Mouse (Mus musculus) kidney, adult 18-20 months (tissue): Measurements from ENCODE around the gene Sh3bgrl3.
A peak's percentile ranks its signal among the peaks of the same experiment; 100 is the strongest.
"Not testable (repeated sequence)": the region's sequence is repeated elsewhere in the genome, so short reads cannot be mapped to it uniquely, and the experiment has no call there.

Experiments
- DNase-seq: peaks from one replicate; pipeline ENCODE4 v3.0.0; 2021

The Sh3bgrl3 gene

DNA sequence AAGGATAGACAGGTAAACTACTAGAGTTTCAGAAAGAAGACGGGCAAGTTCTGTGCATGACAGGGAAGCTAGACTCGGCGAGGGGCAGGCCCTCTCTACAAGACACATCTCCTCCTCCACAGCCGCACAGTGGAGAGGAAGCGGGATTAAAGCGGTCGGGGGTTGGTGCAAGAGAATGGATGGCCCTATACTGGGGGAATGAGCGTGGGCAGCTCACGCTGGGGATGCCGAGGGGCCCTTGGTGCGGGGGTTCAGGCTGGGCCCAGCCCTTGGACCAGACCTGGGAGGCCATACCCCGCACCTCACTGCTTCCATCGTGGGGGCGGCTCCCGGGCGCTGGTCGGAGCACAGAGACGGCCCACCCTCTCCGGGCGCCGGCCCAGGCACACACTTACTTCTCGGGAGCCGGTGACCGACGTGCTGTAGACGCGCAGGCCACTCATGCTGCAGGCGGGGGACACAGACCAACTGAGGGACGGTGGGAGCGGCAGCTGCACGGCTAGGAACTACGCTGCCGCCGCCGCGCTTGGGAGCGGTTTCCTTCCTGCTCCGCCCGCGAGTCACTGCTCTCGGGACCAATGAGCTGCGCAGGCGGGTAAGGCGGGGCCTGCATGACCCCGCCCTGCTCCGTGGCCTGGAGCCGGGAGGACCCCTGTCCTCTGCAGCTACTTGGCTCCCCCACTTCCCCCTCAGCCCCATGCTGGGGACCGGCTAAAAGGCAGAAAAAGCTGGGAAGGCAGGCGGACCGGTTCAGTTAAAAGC lies at the start of gene Sh3bgrl3:
Gene Sh3bgrl3 (minus strand): TSS at position 569 of the 762 bp plus-strand sequence.
- DNase-seq = peak; percentile 91

DNA sequence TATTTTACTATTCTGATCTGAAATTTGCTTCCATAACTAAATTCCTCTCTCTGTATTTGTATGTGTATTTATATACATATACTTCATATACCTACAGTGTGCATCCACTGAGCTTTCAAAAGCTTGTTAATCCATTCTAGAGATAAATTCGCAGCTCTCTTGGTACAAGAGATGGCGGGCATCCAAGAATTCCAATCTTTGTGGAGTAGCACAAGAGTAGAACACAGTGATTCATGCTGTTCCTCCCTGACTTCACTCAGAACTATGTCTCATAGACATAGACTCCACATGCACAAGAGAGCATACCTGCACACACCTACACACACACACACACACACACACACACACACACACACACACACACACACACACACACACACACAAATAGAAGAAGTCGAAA lies 43.8 kb upstream of the Sh3bgrl3 start:
- DNase-seq = no peak

DNA sequence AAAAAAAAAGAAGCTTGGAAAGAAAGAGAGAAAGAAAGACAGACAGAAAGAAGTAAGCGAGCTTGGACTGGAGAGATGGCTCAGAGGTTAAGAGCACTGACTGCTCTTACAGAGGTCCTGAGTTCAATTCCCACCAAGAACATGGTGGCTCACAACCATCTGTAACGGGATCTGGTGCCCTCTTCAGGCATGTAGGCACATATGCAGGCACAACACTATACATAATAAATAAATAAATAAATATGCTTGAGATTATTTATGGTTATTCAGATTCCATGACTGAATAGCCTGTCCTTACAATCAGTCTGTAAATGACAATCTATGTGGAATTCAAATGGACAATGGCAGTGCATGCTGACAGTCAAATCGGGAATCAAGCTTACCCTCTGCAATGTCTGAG lies 38.3 kb upstream of the Sh3bgrl3 start:
- no peak for DNase-seq

DNA sequence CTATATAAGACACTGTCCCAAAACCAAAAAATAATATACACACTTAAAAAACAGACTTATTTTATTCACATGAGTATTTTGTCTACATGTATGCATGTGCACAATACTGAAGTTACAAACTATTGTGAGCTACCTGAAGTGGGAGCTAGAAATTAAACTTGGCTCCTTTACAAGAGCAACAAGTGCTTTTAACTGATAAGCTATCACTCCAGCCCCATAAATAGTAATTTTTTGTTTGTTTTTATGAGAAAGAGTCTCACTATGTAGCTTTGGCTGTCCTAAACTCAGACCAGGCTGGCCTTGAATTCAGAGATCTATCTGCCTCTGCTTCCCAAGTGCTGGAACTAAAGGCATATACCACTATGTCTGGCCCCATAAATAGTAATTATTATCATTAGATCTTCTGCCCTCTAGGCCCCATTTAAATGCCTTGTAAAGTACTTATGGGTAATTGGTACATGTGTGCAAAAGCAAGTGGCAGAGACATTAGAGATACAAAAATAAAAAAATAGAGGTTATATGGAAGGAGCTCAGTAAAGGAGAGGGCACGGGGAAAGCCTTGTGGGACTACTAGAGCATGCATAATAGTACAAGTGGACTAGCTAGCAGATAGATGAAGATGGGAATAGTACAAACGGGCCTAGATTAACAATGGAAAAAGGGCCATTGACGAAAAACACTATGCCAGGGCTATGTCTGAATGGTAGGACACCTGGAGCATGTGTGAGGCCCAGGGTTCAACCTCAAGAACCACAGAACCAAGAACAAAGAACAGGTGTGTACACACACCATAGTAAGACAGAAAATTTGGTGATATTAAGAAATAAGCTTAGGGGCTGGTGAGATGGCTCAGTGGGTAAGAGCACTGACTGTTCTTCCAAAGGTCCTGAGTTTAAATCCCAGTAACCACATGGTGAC lies 37.2 kb upstream of the Sh3bgrl3 start:
- no peak for DNase-seq

DNA sequence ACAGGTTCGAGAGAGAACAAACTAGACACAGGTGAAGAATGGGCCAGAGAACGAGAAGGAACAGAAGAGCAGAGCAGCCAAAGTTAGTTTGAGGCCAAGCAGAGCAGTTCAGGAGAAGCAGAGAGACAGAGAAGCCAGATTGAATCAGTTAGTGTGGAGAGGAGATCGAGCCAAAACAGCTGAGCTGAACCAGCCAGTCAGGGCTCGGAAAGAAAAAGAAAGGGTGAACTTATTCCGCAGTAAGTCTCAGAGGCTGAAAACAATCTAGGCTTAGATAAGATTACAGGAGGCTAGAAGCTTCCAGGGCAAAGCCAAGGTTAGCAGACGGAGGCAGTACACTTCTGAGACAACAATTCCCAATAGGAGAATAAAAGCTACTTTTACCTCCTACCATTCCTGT lies 36.4 kb upstream of the Sh3bgrl3 start:
- DNase-seq = peak; percentile 17

DNA sequence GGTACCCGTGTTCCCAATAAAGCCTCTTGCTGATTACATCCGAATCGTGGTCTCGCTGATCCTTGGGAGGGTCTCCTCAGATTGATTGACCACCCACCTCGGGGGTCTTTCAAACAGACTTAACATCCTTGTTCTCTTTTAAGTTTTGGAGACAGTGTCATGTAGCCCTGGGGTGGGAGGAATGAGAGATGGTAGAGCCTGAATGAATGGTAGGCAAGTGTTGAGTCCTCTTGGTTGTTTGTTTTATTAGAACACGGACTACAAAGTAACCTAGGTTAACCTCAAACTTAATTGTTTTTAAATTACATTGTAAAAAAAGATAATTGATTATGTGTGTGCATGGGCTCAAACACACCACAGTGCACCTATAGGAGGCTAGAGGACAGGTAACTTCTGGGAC lies 36.0 kb upstream of the Sh3bgrl3 start:
- no peak for DNase-seq

DNA sequence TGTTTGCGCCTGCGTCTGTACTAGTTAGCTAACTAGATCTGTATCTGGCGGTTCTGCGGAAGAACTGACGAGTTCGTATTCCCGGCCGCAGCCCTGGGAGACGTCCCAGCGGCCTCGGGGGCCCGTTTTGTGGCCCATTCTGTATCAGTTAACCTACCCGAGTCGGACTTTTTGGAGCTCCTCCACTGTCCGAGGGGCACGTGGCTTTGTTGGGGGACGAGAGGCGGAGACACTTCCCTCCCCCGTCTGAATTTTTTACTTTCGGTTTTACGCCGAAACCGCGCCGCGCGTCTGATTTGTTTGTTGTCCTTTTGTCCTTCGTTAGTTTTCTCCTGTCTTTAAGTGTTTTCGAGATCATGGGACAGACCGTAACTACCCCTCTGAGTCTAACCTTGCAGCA lies 31.5 kb upstream of the Sh3bgrl3 start:
- peak; percentile 66 for DNase-seq

DNA sequence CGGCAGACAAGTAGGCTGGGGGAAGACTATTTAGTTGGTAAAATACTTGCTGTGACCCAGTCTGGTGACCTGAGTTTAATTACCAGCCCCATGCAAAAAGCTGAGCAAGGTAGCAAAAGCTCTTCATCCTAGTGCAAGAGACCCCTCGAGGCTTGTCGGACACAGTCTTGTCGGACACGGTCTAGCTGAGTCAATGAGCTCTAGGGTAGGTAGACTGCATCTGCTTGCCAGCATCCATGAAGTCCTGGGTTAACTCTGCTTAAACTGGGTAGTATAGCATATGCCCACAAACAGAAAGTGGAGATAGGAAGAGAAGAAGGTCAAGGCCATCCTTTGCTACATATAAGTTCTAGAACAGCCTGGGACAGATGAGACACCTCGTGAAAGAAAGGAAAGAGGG lies 30.2 kb upstream of the Sh3bgrl3 start:
- no peak for DNase-seq

DNA sequence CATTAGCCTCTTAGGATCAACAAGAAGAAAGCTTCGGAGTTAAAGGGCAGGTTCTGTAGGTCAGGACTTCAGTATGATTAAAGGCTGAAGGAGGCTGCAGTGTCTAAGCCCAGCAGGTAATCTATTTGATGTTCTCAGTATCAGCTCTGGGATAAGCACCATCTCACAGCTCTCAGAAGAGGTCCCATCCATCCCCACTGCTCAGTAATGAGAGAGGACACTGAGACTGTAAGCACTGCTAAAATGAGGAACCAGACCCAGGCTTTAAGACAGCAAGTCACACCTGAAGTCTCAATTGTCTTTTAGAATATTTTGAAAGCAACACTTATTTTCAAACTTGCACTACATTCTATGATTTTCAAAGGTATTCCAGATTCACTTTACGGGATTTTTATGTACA lies 29.0 kb upstream of the Sh3bgrl3 start:
- no peak for DNase-seq

DNA sequence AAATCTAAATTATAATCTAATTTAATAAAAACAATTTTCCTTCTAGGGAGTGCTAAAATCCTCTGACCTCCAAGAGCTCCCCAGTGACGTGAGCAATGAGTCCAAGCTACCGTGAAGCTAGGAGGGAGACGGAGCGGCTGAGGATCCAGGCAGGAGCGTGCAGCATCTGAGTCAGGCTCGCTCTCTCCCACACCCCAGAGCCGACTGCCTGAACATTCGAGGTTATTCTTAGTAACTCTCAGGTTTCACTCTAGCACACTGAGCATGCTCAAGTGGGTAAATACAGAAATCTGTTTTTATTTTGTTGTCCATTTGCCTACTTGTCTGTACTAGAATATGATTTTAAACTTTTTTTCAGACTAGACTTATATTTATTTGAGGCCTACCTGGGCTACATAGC lies 28.2 kb upstream of the Sh3bgrl3 start:
- DNase-seq = no peak

DNA sequence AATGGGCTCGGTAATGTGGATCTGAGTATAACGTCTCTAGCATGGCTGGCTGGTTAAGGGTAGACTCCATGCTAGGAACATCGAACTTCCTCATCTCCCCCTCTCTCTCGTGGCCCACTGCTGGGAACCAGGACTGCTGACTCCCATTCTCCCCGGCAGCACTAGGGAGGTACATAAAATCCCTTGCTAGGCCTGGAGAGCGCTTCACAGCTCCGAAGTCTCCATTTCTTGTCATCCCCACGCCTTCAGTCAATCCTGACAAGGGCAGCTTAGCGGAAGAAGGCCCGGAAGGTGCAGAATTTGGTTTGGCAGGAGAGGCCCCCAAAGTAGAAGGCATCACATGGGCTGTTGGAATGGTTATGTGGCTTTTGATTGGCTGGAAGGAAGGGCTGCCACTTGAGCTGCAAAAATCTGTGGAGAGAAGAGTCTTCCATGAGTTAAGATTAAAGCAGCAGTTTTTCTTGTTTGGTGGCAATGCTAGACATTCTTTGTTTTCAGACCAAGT lies 27.4 kb upstream of the Sh3bgrl3 start:
- DNase-seq = no peak

DNA sequence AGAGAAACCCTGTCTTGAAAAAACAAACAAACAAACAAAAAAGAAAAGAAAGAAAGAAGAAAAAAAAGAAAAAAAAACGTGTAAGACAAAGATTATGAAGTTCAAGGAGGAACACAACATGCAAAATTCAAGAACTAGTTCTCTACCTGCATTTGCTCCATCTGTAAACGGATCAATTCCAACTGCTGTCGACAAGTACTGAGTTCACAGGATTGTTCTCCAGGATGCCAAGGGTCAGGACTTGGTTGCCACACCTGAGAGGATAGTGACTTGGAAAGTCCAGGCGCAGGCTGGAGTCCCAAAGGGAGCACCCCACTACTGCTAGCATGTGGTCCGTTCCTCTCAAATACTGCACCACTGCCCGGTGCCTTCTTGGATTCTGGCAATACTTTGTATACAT lies 26.9 kb upstream of the Sh3bgrl3 start:
- no peak for DNase-seq

DNA sequence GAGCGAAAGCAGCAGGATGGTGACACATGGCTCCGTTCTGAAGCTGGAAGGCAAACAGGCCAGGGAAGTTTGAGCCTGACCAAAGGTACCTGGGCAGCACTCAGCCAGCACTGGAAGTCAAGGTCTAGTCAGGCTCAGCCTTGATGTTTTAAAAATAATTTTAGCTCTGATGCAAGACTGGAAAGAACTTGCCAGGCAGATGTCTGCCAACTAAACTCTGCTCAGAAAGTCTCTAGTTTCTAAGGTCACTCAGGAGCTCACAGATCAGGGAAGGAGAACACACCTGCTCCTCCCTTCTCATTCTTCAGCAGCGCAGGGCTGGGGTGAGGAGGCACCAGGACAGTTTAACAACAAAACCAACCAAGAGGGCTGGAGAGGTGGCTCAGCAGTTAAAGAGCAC lies 25.8 kb upstream of the Sh3bgrl3 start:
- DNase-seq = peak; percentile 41

DNA sequence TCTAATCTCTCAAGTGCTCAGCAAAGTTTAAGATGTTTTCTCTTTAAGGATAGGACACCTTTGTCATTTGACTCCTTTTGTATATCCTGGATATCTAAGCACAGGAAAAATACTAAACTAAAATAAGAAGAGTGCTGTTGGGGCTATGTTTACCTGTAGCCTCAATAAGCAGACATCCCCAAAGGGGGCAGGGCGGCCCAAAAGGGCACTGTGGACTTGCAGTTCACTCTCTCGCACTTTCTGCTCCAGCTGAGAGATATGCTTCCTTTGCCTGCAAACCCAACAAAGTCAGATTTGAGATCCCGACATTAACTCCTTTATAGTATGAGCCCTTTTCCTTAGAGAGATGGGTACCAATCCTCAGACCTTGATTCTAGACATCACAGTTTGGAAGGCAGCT lies 25.1 kb upstream of the Sh3bgrl3 start:
- no peak for DNase-seq

DNA sequence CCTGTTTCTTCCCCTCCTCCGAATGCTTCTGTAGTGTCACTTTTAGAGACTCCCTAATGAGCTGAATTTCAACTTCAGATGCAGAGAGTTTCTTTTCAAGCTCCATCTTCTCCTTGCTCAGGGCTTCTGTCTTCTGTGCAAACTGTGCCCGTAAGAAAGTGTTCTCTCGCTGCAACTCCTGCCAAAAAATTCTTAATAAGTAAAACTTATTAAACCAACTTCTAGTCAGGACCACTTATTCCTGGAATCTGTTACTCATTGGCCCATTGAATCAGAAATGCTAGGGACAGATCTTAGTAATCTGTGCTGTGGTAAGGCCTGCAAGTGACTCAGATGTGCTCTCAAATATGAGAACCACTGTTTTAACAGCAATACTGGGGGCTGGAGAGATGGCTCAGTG lies 23.5 kb upstream of the Sh3bgrl3 start:
- DNase-seq = no peak

DNA sequence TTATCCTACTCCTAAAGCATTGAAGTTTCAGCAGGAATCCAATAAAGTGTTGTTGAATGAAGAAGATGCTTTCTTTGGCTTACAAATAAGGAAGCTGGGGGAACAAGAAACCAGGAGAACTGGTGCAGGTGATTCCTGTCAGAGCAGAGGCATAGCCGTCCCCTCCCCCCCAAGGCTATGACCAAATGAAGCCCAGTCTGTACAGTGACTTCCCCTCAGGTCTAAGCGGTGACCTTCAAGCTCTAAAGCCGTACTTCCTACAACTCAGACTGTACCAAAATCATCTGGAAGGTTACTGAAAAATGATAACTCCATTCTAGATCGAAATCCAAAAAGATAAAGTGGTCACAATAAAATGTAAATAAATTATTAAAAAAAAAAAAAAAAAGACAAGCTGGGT lies 20.8 kb upstream of the Sh3bgrl3 start:
- DNase-seq = no peak

DNA sequence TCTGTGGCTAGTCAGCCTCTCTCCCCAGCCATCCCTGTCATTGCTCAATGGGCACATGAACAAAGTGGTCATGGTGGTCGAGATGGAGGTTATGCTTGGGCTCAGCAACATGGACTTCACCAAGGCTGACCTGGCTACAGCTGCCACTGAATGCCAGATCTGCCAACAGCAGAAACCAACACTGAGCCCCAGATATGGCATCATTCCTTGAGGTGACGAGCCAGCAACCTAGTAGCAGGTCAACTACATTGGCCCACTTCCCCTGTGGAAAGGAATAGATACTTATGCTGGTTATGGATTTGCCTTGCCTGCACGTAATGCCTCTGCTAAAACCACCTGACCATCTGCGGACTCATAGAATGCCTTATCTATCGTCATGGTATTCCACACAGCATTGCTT lies 15.7 kb upstream of the Sh3bgrl3 start:
- not testable (repeated sequence) for DNase-seq

DNA sequence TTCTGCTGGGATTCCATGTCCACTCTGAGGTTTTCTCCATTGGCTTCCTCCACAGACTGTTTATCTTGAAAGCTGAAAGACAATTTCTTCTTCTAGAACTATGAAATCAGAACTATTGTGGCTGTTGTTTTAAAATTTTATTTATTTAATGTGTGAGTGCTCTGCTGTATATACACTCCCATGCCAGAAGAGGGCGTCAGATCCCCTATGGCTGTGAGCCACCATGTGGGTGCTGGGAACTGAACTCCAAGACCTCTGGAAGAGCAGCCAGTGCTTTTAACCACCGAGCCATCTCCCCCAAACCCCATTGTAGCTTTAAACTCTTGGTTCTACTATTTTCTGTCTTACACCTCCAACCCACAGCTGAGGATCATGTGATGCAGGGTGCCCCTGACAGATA lies 10.3 kb upstream of the Sh3bgrl3 start:
- DNase-seq = no peak

DNA sequence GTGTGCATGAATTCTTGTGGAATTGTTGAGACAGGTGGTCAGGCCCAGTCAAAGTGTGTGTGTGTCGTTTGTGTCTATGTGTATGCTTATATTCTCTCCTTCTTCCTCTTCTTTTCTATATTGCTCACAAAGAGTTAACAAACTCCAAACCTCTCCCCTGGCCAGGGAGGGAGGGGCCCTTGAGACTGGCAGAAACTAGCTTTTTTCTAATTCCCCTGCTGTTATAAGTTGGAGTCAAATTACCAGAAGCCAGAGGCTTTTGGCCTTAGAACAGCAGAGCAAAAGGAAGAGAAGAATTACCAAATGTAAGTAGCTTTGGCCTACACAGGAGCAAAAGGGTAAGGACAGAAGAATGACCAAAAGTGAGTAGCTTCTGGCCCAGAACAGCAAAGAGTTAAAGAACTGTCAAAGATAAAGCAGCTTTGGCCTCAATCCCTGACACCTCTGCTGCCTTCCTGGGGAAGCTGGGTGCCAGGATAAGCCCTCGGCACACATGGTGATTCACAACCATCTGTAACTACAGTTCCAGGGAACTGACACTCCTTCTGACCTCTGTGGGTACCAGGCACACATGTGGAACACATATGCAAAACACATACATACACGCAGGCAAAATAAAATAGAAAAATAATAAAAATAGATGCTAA lies 7.8 kb upstream of the Sh3bgrl3 start:
- DNase-seq = no peak

DNA sequence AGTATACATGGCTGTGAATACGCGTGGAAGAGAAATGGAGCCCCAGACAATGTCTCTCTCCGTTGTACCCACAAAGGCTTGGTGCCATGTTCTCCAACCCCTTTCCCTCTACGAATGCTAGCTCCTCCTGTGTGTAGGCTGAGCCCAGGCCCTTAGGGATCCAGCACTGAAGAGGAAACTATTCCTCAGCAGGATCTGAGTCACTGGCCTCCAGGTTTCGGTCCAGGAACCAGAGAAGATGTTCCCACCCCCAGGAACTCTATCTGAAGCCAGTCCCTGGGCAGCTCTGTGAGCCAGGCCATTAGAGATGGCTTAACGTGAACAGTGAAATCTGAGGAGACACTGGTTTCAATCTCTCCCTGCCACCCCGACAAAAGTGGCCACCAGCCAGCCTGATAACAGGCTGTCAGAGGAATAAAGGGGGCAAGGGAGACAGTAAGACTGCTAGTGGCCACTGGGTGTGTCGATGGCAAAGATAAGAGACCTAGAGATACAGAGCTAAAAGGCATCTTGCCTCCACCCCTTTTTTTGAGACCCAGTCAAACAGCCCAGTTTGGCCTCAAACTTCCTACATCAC lies 4.0 kb upstream of the Sh3bgrl3 start:
- DNase-seq = no peak

DNA sequence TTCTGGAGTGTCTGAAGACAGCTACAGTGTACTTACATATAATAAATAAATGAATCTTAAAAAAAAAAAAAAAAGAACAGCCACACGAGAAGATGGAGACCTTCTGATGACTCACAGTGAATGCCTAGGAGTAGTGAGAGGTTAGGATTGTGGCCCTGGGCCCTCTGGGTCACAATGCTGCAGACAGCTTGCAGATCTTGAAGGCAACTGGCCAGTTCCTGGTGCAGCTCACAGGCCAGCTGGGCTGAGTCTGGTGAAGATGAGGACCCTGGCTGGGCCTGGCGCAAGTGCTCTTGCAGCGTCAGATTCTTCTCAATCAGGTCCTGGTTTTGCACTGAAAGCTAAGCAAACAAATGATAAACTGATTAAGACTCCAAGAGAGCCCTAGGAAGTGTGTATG lies 3.5 kb upstream of the Sh3bgrl3 start:
- no peak for DNase-seq

DNA sequence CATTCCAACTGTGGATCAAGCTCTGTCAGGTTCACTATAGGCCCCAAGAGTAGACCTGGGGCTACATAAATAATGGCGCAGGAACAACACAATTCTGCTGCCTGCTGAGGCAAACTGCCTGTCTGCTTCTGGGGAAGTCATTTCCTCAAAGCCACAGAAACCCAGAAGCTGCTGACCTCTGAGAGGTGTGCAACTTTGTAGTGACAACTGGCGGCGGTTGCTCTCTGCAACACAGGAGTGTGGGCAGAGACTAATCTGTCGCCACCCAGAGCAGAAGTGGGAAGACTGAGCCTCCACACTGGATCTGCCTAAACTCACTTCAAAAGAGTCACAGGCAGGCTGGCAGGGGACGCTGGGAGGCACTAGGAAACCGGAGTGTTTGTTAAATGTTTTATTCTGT lies 893 bp upstream of the Sh3bgrl3 start:
- DNase-seq = peak; percentile 26

DNA sequence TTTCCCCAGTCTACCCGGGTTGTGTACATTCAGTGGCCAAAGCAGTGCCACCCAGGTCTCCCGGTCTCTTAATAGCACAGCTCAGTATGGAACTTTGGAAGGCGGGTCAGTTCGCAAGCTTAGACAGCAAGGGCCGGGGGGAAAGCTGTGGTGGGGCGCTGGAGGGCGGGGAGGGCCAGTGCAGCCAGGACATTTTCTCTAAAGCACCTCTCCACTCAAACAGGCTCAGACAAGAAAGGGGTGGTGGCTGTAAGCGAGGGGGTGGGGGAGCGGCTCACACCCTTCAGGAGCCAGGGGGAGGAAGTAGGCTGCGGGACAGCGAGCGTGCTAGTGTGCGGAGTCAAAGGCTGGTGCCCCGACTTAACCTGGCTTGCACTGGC lies 384 bp upstream of the Sh3bgrl3 start:
- DNase-seq = no peak
